Mouse (Mus musculus) megakaryocyte, embryonic 14.5 days (primary cell): Measurements from ENCODE around the gene Parp8.

Experiments used
- FLI1 ChIP-seq: IDR thresholded peaks from 2 replicates; pipeline ENCODE4 v1.6.1; 2012; ENCODE audit warnings: low read length, inconsistent platforms, mixed read lengths
- GATA1 ChIP-seq: IDR thresholded peaks from 3 replicates; pipeline ENCODE4 v1.6.1; 2012; ENCODE audit warnings: mixed read lengths, low read length, inconsistent platforms, borderline replicate concordance

GRCm38 (mm10) chr13:116843937-116844336 is 181.4 kb downstream of the Parp8 start:
- TF ChIP-seq GATA1 (no peak), FLI1 (no peak)
